Mouse (Mus musculus): ENCODE measurements at regions not wholly inside any gene's neighbourhood (a gene's known extent, or its start where the extent isn't known, plus 50 kb on each side); places are given as distances from the start of the nearest gene placed in this dataset.
A peak's percentile ranks its signal among the peaks of the same experiment; 100 is the strongest.

- WGBS = 97% methylated on average over 2 of the region's 2 CpGs
- H3K36me3 ChIP-seq (replicated peaks) = no peaks in the 10 kb centered on the region
- no peak overlapping the region for H3K4me3 ChIP-seq
- H3K9ac ChIP-seq = no peak overlapping the region
- H3K27ac ChIP-seq = no peak overlapping the region
- H3K27me3 ChIP-seq (replicated peaks) = no peaks in the 10 kb centered on the region
- no peak for ATAC-seq (replicated peaks)
- no peak overlapping the region for H3K4me2 ChIP-seq
- H3K9me3 ChIP-seq = no peaks in the 10 kb centered on the region
- no peaks in the 10 kb centered on the region for H3K4me1 ChIP-seq
Measured at GRCm38 (mm10) chr4:81868941-81869340, 426.3 kb upstream of the Mpdz start.

- WGBS = 74% methylated on average over 4 of the region's 4 CpGs
- Histone ChIP-seq H3K9me3 (no peaks in the 10 kb centered on the region), H3K4me2 (no peak overlapping the region), H3K4me1 (no peaks in the 10 kb centered on the region), H3K9ac (no peak overlapping the region), H3K36me3 (replicated peaks) (no peaks in the 10 kb centered on the region), H3K27me3 (replicated peaks) (no peaks in the 10 kb centered on the region), H3K27ac (no peak overlapping the region), H3K4me3 (no peak overlapping the region)
- no peak for ATAC-seq (replicated peaks)
Measured at GRCm38 (mm10) chr4:81841642-81842494, 399.3 kb upstream of the Mpdz start.

- Histone ChIP-seq H3K4me3 (no peak overlapping the region), H3K9ac (no peak overlapping the region), H3K27ac (no peak overlapping the region), H3K27me3 (replicated peaks) (no peaks in the 10 kb centered on the region), H3K4me2 (no peak overlapping the region), H3K9me3 (no peaks in the 10 kb centered on the region), H3K4me1 (no peaks in the 10 kb centered on the region), H3K36me3 (replicated peaks) (no peaks in the 10 kb centered on the region)
- WGBS = 88% methylated on average over 3 of the region's 3 CpGs
- no peak for ATAC-seq (replicated peaks)
Measured at GRCm38 (mm10) chr4:81829972-81830371, 387.4 kb upstream of the Mpdz start.

- Histone ChIP-seq H3K4me1 (no peaks in the 10 kb centered on the region), H3K27me3 (replicated peaks) (no peaks in the 10 kb centered on the region), H3K36me3 (replicated peaks) (no peaks in the 10 kb centered on the region), H3K9ac (no peak overlapping the region), H3K4me3 (no peak overlapping the region), H3K27ac (no peak overlapping the region), H3K4me2 (no peak overlapping the region), H3K9me3 (no peaks in the 10 kb centered on the region)
- ATAC-seq (replicated peaks) = no peak
- WGBS = 85% methylated on average over 4 of the region's 4 CpGs
Measured at GRCm38 (mm10) chr4:81827453-81827852, 384.8 kb upstream of the Mpdz start.

- Histone ChIP-seq H3K27me3 (replicated peaks) (no peaks in the 10 kb centered on the region), H3K4me3 (no peak overlapping the region), H3K4me1 (no peaks in the 10 kb centered on the region), H3K4me2 (no peak overlapping the region), H3K9me3 (no peaks in the 10 kb centered on the region), H3K36me3 (replicated peaks) (no peaks in the 10 kb centered on the region), H3K27ac (no peak overlapping the region), H3K9ac (no peak overlapping the region)
- no peak for ATAC-seq (replicated peaks)
Measured at GRCm38 (mm10) chr4:81825966-81826365, 383.4 kb upstream of the Mpdz start.

- H3K4me3 ChIP-seq = no peak overlapping the region
- H3K9me3 ChIP-seq = no peaks in the 10 kb centered on the region
- no peak for ATAC-seq (replicated peaks)
- H3K4me2 ChIP-seq = no peak overlapping the region
- H3K27ac ChIP-seq = no peak overlapping the region
- no peaks in the 10 kb centered on the region for H3K4me1 ChIP-seq
- no peaks in the 10 kb centered on the region for H3K36me3 ChIP-seq (replicated peaks)
- H3K9ac ChIP-seq = no peak overlapping the region
- H3K27me3 ChIP-seq (replicated peaks) = no peaks in the 10 kb centered on the region
- WGBS = 81% methylated on average over 3 of the region's 3 CpGs
Measured at GRCm38 (mm10) chr4:81823566-81823965, 381.0 kb upstream of the Mpdz start.

- Histone ChIP-seq H3K4me3 (no peak overlapping the region), H3K4me2 (no peak overlapping the region), H3K4me1 (no peaks in the 10 kb centered on the region), H3K27me3 (replicated peaks) (no peaks in the 10 kb centered on the region), H3K9ac (no peak overlapping the region), H3K36me3 (replicated peaks) (no peaks in the 10 kb centered on the region), H3K9me3 (no peaks in the 10 kb centered on the region), H3K27ac (no peak overlapping the region)
- WGBS = 95% methylated on average over 2 of the region's 2 CpGs
- no peak for ATAC-seq (replicated peaks)
Measured at GRCm38 (mm10) chr4:81789274-81789673, 346.7 kb upstream of the Mpdz start.

GRCm38 (mm10) chr4:81788636-81789035 lies 346.0 kb upstream of the Mpdz start:
- Histone ChIP-seq H3K27ac (no peak overlapping the region), H3K27me3 (replicated peaks) (no peaks in the 10 kb centered on the region), H3K4me1 (no peaks in the 10 kb centered on the region), H3K9ac (no peak overlapping the region), H3K4me3 (no peak overlapping the region), H3K36me3 (replicated peaks) (no peaks in the 10 kb centered on the region), H3K9me3 (no peaks in the 10 kb centered on the region), H3K4me2 (no peak overlapping the region)
- WGBS = 82% methylated on average over 8 of the region's 8 CpGs
- ATAC-seq (replicated peaks) = no peak

- no peaks in the 10 kb centered on the region for H3K27me3 ChIP-seq (replicated peaks)
- ATAC-seq (replicated peaks) = no peak
- no peaks in the 10 kb centered on the region for H3K36me3 ChIP-seq (replicated peaks)
- no peak overlapping the region for H3K9ac ChIP-seq
- no peaks in the 10 kb centered on the region for H3K4me1 ChIP-seq
- no peak overlapping the region for H3K4me3 ChIP-seq
- no peak overlapping the region for H3K27ac ChIP-seq
- 91% methylated on average over 1 of the region's 1 CpGs for WGBS
- no peak overlapping the region for H3K4me2 ChIP-seq
- H3K9me3 ChIP-seq = no peaks in the 10 kb centered on the region
Measured at GRCm38 (mm10) chr4:81781971-81782370, 339.4 kb upstream of the Mpdz start.

GRCm38 (mm10) chr4:81766705-81767104 lies 324.1 kb upstream of the Mpdz start:
- no peak overlapping the region for H3K4me2 ChIP-seq
- no peaks in the 10 kb centered on the region for H3K36me3 ChIP-seq (replicated peaks)
- 93% methylated on average over 5 of the region's 5 CpGs for WGBS
- no peak overlapping the region for H3K9ac ChIP-seq
- no peak for ATAC-seq (replicated peaks)
- H3K27ac ChIP-seq = no peak overlapping the region
- H3K9me3 ChIP-seq = no peaks in the 10 kb centered on the region
- no peaks in the 10 kb centered on the region for H3K27me3 ChIP-seq (replicated peaks)
- peaks cover 20% of the 10 kb centered on the region for H3K4me1 ChIP-seq
- H3K4me3 ChIP-seq = no peak overlapping the region

- no peak overlapping the region for H3K4me2 ChIP-seq
- peaks cover 20% of the 10 kb centered on the region for H3K4me1 ChIP-seq
- ATAC-seq (replicated peaks) = peak; percentile 87
- 18% methylated on average over 11 of the region's 11 CpGs for WGBS
- no peaks in the 10 kb centered on the region for H3K9me3 ChIP-seq
- no peaks in the 10 kb centered on the region for H3K27me3 ChIP-seq (replicated peaks)
- no peak overlapping the region for H3K9ac ChIP-seq
- no peak overlapping the region for H3K4me3 ChIP-seq
- H3K27ac ChIP-seq = peak overlapping the region; percentile 35; the same call in 1 of the 2 replicates
- no peaks in the 10 kb centered on the region for H3K36me3 ChIP-seq (replicated peaks)
Measured at GRCm38 (mm10) chr4:81764026-81764867, 321.6 kb upstream of the Mpdz start.

GRCm38 (mm10) chr4:81763311-81764025 lies 320.9 kb upstream of the Mpdz start:
- peak; percentile 42; the same call in 1 of the 2 replicates for ATAC-seq (replicated peaks)
- H3K4me3 ChIP-seq = no peak overlapping the region
- peaks cover 20% of the 10 kb centered on the region for H3K4me1 ChIP-seq
- no peaks in the 10 kb centered on the region for H3K9me3 ChIP-seq
- H3K27ac ChIP-seq = peak overlapping the region; percentile 61
- no peaks in the 10 kb centered on the region for H3K36me3 ChIP-seq (replicated peaks)
- H3K27me3 ChIP-seq (replicated peaks) = no peaks in the 10 kb centered on the region
- H3K4me2 ChIP-seq = no peak overlapping the region
- H3K9ac ChIP-seq = no peak overlapping the region
- 30% methylated on average over 10 of the region's 10 CpGs for WGBS

All from midbrain, embryonic 15.5 days (tissue).